Mouse (Mus musculus): Measurements from ENCODE around the gene Fcrla.

DNA sequence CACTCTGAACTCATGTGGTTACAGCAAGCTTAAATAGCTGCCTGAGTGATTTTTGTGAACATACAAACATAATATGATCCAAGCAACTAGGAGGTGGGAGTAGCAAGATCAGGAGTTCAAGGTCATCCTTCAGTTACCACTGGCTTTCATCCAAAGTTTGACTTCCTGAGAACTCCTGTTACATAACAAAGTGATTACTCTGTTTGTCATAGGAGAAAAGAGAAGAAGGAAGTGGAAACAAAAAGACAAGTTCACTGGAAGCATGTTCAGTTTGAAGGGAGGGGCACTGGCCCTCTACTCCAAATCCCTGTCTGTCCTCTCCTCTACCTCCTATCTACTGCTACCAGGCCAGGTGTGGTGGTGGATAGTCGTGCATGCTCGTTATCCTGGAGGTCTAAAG, 32.4 kb upstream of the Fcrla start:
- TF ChIP-seq POLR2A (IDR thresholded peaks at IDR 0.05; ENCODE audit: insufficient read depth, low read depth, low read length) (no peak), CTCF (IDR thresholded peaks at IDR 0.05) (no peak), EP300 (IDR thresholded peaks at IDR 0.05; ENCODE audit: insufficient read depth, low read depth, low read length) (no peak)

Measured in heart, adult 2 months (tissue).